In genomic region chr13:98298833-98299758, GRCm38 (mm10) we compare ENCODE assay signal across 7 mouse cellular contexts. TPM values are rescaled to one million over a fixed set of nuclear protein-coding genes. Genes with fewer than 3 reads are reported as not detected.
DNase-seq lines count a peak whose midpoint lies in the region; ATAC-seq and TF ChIP-seq lines count a peak whose summit lies in the region.

No protein-coding gene starts in this region.

- H3K36me3 ChIP-seq in intestine, embryonic 15.5 days, result no peaks in the 10 kb centered on the region
- no peaks in the 10 kb centered on the region for H3K36me3 ChIP-seq in midbrain, embryonic 12.5 days
- H3K36me3 ChIP-seq in small intestine, adult 2 months (ENCODE audit: control insufficient read depth, insufficient read depth, low read length), result no peaks in the 10 kb centered on the region

- TF ChIP-seq POLR2A in small intestine, adult 2 months (IDR thresholded peaks at IDR 0.05; ENCODE audit: low read depth, low read length), result no peak

- no peak overlapping the region for H3K9ac ChIP-seq in intestine, embryonic 15.5 days
- H3K9ac ChIP-seq in midbrain, embryonic 12.5 days (replicated peaks), result no peak overlapping the region

- H3K4me3 ChIP-seq in intestine, embryonic 15.5 days (replicated peaks), result 0 out of 2 replicates have a peak overlapping the region, but pooled peaks have one; percentile 1
- H3K4me3 ChIP-seq in midbrain, embryonic 12.5 days, result no peak overlapping the region
- no peak overlapping the region for H3K4me3 ChIP-seq in small intestine, adult 2 months (ENCODE audit: low read depth, low read length)

- no peaks in the 10 kb centered on the region for H3K27me3 ChIP-seq in intestine, embryonic 15.5 days (replicated peaks)
- H3K27me3 ChIP-seq in midbrain, embryonic 12.5 days, result no peaks in the 10 kb centered on the region
- no peaks in the 10 kb centered on the region for H3K27me3 ChIP-seq in small intestine, adult 2 months (ENCODE audit: control insufficient read depth, insufficient read depth, low read length)

- H3K4me2 ChIP-seq in intestine, embryonic 15.5 days (replicated peaks), result 0 out of 2 replicates have a peak overlapping the region, but pooled peaks have one; percentile 22
- H3K4me2 ChIP-seq in midbrain, embryonic 12.5 days (replicated peaks), result peak overlapping the region; percentile 39

- no peaks in the 10 kb centered on the region for H3K9me3 ChIP-seq in intestine, embryonic 15.5 days
- H3K9me3 ChIP-seq in midbrain, embryonic 12.5 days, result no peaks in the 10 kb centered on the region

- intact Hi-C loops in gastrocnemius, postnatal 14 days (cut with DNase I; ENCODE audit: low total_unique reads), result no loop called here
- intact Hi-C loops in left cerebral cortex, postnatal 25 days (cut with DNase I), result no loop called here

- no peaks in the 10 kb centered on the region; the same call in 1 of the 2 replicates for H3K4me1 ChIP-seq in intestine, embryonic 15.5 days (replicated peaks)
- H3K4me1 ChIP-seq in midbrain, embryonic 12.5 days, result 0 out of 2 replicates have a peak, but pooled peaks cover 4% of the 10 kb centered on the region
- H3K4me1 ChIP-seq in small intestine, adult 2 months (ENCODE audit: control insufficient read depth, insufficient read depth, insufficient read length, low read length), result 0 out of 2 replicates have a peak, but pooled peaks cover 2% of the 10 kb centered on the region

- peak; percentile 72; the same call in 1 of the 2 replicates for TF ChIP-seq CTCF in small intestine, adult 2 months (IDR thresholded peaks at IDR 0.05; ENCODE audit: extremely low read depth, insufficient read length, insufficient replicate concordance, low read depth, low read length)

- H3K27ac ChIP-seq in intestine, embryonic 15.5 days, result no peak overlapping the region
- no peak overlapping the region for H3K27ac ChIP-seq in midbrain, embryonic 12.5 days (replicated peaks)
- no peak overlapping the region for H3K27ac ChIP-seq in small intestine, adult 2 months (ENCODE audit: insufficient read depth, low read depth, low read length)

- peak; percentile 83 for ATAC-seq in intestine, embryonic 15.5 days
- peak; percentile 90 for ATAC-seq in midbrain, embryonic 12.5 days (ENCODE audit: low FRiP score, low read depth)

- peak; percentile 63 to 67 for DNase-seq in adrenal gland, adult 18-20 months (ENCODE audit: low spot score in 2 of 2)
- DNase-seq in embryo, embryonic 10 days (ENCODE audit: low spot score), result peak; percentile 94
- DNase-seq in gastrocnemius, postnatal 14 days, result peak; percentile 54
- peak; percentile 78 to 82 for DNase-seq in left cerebral cortex, postnatal 25 days (ENCODE audit: low spot score in 2 of 2)

- 53% methylated on average over 21 of the region's 21 CpGs for WGBS in intestine, embryonic 15.5 days
- WGBS in midbrain, embryonic 12.5 days, result 57% methylated on average over 21 of the region's 21 CpGs
- 44% methylated on average over 21 of the region's 21 CpGs for WGBS in small intestine, adult 2 months

RNA-seq across cellular contexts. Expression of gene Btf3, which starts 17.7 kb away (rescaled TPM):
- total RNA-seq in adrenal gland, adult 18-20 months (2021), result 100 to 1,000 TPM; 298 to 383 TPM
- 100 to 1,000 TPM; 243 to 260 TPM for total RNA-seq in gastrocnemius, postnatal 14 days (2021)
- polyA plus RNA-seq in intestine, embryonic 15.5 days (2015; fragmentation: Nextera tagmentation; extraction: Ambion mirVana), result 620 and 754 TPM in 2 replicates
- total RNA-seq in left cerebral cortex, postnatal 25 days (2021), result 100 to 1,000 TPM; 173 TPM
- 628 and 633 TPM in 2 replicates for polyA plus RNA-seq in midbrain, embryonic 12.5 days (2016; fragmentation: Nextera tagmentation; extraction: Ambion mirVana)
- 37.8 and 80.5 TPM in 2 replicates for polyA plus RNA-seq in small intestine, adult 2 months (2012; rRNA removed)

RNA-seq across cellular contexts. Expression of gene Gm21976, which starts 19.4 kb away (rescaled TPM):
- total RNA-seq in adrenal gland, adult 18-20 months (2021), result not detected
- total RNA-seq in gastrocnemius, postnatal 14 days (2021), result not detected
- polyA plus RNA-seq in intestine, embryonic 15.5 days (2015; fragmentation: Nextera tagmentation; extraction: Ambion mirVana), result not detected in 2 replicates
- total RNA-seq in left cerebral cortex, postnatal 25 days (2021), result not detected
- not detected in 2 replicates for polyA plus RNA-seq in midbrain, embryonic 12.5 days (2016; fragmentation: Nextera tagmentation; extraction: Ambion mirVana)
- not detected in 2 replicates for polyA plus RNA-seq in small intestine, adult 2 months (2012; rRNA removed)

RNA-seq across cellular contexts. Expression of gene Ankra2, which starts 36.2 kb away (rescaled TPM):
- 10 to 100 TPM; 15.4 to 22.9 TPM for total RNA-seq in adrenal gland, adult 18-20 months (2021)
- total RNA-seq in gastrocnemius, postnatal 14 days (2021), result 10 to 100 TPM; 13.4 to 14.2 TPM
- polyA plus RNA-seq in intestine, embryonic 15.5 days (2015; fragmentation: Nextera tagmentation; extraction: Ambion mirVana), result 22.2 and 22.5 TPM in 2 replicates
- total RNA-seq in left cerebral cortex, postnatal 25 days (2021), result 10 to 100 TPM; 43.6 to 46.2 TPM
- 36.6 and 38.9 TPM in 2 replicates for polyA plus RNA-seq in midbrain, embryonic 12.5 days (2016; fragmentation: Nextera tagmentation; extraction: Ambion mirVana)
- polyA plus RNA-seq in small intestine, adult 2 months (2012; rRNA removed), result 3.6 and 6.4 TPM in 2 replicates

RNA-seq across cellular contexts. Expression of gene Utp15, which starts 36.3 kb away (rescaled TPM):
- 10 to 100 TPM; 16.4 to 20.1 TPM for total RNA-seq in adrenal gland, adult 18-20 months (2021)
- 1 to 10 TPM; 3.6 to 4.5 TPM for total RNA-seq in gastrocnemius, postnatal 14 days (2021)
- 34.0 and 35.7 TPM in 2 replicates for polyA plus RNA-seq in intestine, embryonic 15.5 days (2015; fragmentation: Nextera tagmentation; extraction: Ambion mirVana)
- total RNA-seq in left cerebral cortex, postnatal 25 days (2021), result 10 to 100 TPM; 17.6 to 18.2 TPM
- 38.8 and 39.9 TPM in 2 replicates for polyA plus RNA-seq in midbrain, embryonic 12.5 days (2016; fragmentation: Nextera tagmentation; extraction: Ambion mirVana)
- polyA plus RNA-seq in small intestine, adult 2 months (2012; rRNA removed), result 0.65 and 1.3 TPM in 2 replicates

RNA-seq across cellular contexts. Expression of gene Foxd1, which starts 54.9 kb away (rescaled TPM):
- under 1 TPM; 0.50 to 0.54 TPM for total RNA-seq in adrenal gland, adult 18-20 months (2021)
- total RNA-seq in gastrocnemius, postnatal 14 days (2021), result under 1 TPM; 0.09 to 0.18 TPM
- 0.03 TPM in 1 of 2 replicates, not detected in the other for polyA plus RNA-seq in intestine, embryonic 15.5 days (2015; fragmentation: Nextera tagmentation; extraction: Ambion mirVana)
- total RNA-seq in left cerebral cortex, postnatal 25 days (2021), result 1 to 10 TPM in 1 of 2 experiments, under 1 TPM in 1; 0.92 to 1.6 TPM
- polyA plus RNA-seq in midbrain, embryonic 12.5 days (2016; fragmentation: Nextera tagmentation; extraction: Ambion mirVana), result 5.2 and 6.0 TPM in 2 replicates
- not detected in 2 replicates for polyA plus RNA-seq in small intestine, adult 2 months (2012; rRNA removed)
